In the genomic region with DNA sequence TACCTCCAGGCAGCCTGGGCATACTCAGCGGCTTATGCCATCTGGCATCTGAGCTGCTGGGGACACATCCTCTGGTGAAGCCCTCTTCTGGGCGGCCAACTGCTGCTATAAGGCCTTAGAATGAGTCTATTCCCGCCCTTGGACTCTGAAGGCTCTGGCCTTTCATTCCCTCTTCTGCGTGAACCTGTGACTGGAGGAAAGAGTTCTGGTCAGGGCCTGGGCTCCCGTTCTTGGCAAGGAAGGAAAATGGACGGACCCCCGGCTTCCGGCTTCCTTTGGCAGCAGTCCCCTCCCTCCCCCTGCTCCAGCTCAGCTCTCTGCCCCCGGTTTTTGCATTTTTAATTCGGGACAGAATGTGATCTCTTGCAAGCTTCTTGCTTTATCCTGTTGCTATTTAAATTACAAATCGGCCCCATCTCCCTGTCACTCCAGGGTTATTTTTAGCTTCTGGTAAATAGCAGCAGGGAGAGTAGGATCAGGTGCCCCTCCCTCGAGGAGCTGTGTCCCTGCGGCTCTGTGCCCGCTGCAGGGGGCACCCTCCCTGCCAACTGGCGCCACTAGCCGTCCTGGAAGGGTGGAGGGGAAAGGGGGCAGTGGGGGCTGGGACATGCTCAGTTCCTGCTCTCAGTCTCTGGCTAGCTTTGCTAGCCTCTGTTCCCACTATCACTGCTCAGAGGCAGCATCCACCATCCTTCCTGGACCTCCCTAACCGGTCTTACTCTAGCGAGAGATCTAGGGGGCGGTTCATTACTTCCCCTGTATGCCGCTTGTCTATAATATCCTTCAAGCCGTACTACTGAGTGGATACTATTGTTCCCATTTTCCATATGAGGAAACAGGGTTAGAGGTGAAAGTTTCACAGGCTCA, we compare ENCODE assay signal across 7 mouse cellular contexts. TPM values are rescaled to one million over a fixed set of nuclear protein-coding genes. Genes with fewer than 3 reads are reported as not detected.
DNase-seq lines count a peak whose midpoint lies in the region; ATAC-seq and TF ChIP-seq lines count a peak whose summit lies in the region.

No protein-coding gene starts in this region.

- H3K9ac ChIP-seq in ES-E14 (ENCODE audit: insufficient read depth, low read depth, low read length, poor library complexity, severe bottlenecking): peak overlapping the region; percentile 32; the same call in 1 of the 2 replicates
- 0 out of 2 replicates have a peak overlapping the region, but pooled peaks have one; percentile 9 for H3K9ac ChIP-seq in hindbrain, postnatal 0 days (replicated peaks; ENCODE audit: low read length)
- no peak overlapping the region for H3K9ac ChIP-seq in liver, embryonic 13.5 days

- DNase-seq in ES-E14 (ENCODE audit: low read depth, low spot score): no peak
- peak; percentile 82 for DNase-seq in cerebellum, adult 11 months
- DNase-seq in gastrocnemius, postnatal 10 days: peak; percentile 46
- DNase-seq in hindbrain, postnatal 0 days (ENCODE audit: low spot score): peak; percentile 73
- no peak for DNase-seq in liver, embryonic 13.5 days
- no peak for DNase-seq in thymus, adult 18-20 months

- H3K27ac ChIP-seq in ES-E14 (ENCODE audit: insufficient read depth, low read depth, low read length, poor library complexity, severe bottlenecking): peak overlapping the region; percentile 45; the same call in 1 of the 2 replicates
- peak overlapping the region; percentile 73; the same call in 1 of the 2 replicates for H3K27ac ChIP-seq in hindbrain, postnatal 0 days
- H3K27ac ChIP-seq in liver, embryonic 13.5 days: peak overlapping the region; percentile 63
- H3K27ac ChIP-seq in olfactory bulb, adult 2 months (ENCODE audit: insufficient read depth, low read depth, low read length): peak overlapping the region; percentile 93

- in situ Hi-C loops in ES-E14 (cut with MboI; ENCODE audit: low sequenced_read_pairs in 2 of 2, unreplicated experiment in 2 of 2): no loop called here

- no peak for TF ChIP-seq POLR2A in olfactory bulb, adult 2 months (IDR thresholded peaks at IDR 0.05; ENCODE audit: insufficient read depth, low read depth, low read length)

- H3K4me3 ChIP-seq in ES-E14 (ENCODE audit: insufficient read depth in 1 of 2, low read depth in 1 of 2, low read length in 2 of 2, poor library complexity in 1 of 2, severe bottlenecking in 1 of 2): peak overlapping the region; percentile 18 to 38; a peak in 2 of 4 replicates
- no peak overlapping the region for H3K4me3 ChIP-seq in hindbrain, postnatal 0 days (ENCODE audit: low read length)
- H3K4me3 ChIP-seq in liver, embryonic 13.5 days (replicated peaks): no peak overlapping the region
- H3K4me3 ChIP-seq in olfactory bulb, adult 2 months (ENCODE audit: insufficient read depth, low read depth, low read length): no peak overlapping the region; the same call in 1 of the 2 replicates

- no peaks in the 10 kb centered on the region for H3K27me3 ChIP-seq in hindbrain, postnatal 0 days (ENCODE audit: insufficient read depth, low read length)
- peaks cover 90% of the 10 kb centered on the region for H3K27me3 ChIP-seq in liver, embryonic 13.5 days

- WGBS in hindbrain, postnatal 0 days: 10% methylated on average over 21 of the region's 21 CpGs
- WGBS in liver, embryonic 13.5 days (ENCODE audit: insufficient replicate concordance): 24% methylated on average over 21 of the region's 21 CpGs
- WGBS in olfactory bulb, adult 2 months: 8% methylated on average over 21 of the region's 21 CpGs

- ATAC-seq in hindbrain, postnatal 0 days: peak; percentile 69
- ATAC-seq in liver, embryonic 13.5 days (ENCODE audit: low read depth): peak; percentile 42; the same call in 1 of the 2 replicates

- H3K4me2 ChIP-seq in hindbrain, postnatal 0 days (ENCODE audit: low read depth, low read length): peak overlapping the region; percentile 11; the same call in 1 of the 2 replicates
- H3K4me2 ChIP-seq in liver, embryonic 13.5 days: peak overlapping the region; percentile 10; the same call in 1 of the 2 replicates

- TF ChIP-seq CTCF in hindbrain, postnatal 0 days (IDR thresholded peaks at IDR 0.05; ENCODE audit: low read depth): no peak
- TF ChIP-seq CTCF in olfactory bulb, adult 2 months (IDR thresholded peaks at IDR 0.05; ENCODE audit: insufficient read depth, low read depth, low read length): no peak

- H3K9me3 ChIP-seq in ES-E14 (ENCODE audit: control insufficient read depth, insufficient read depth, low read depth, low read length): no peaks in the 10 kb centered on the region
- H3K9me3 ChIP-seq in hindbrain, postnatal 0 days (ENCODE audit: low read length): no peaks in the 10 kb centered on the region
- no peaks in the 10 kb centered on the region for H3K9me3 ChIP-seq in liver, embryonic 13.5 days (replicated peaks)

- H3K4me1 ChIP-seq in ES-E14 (ENCODE audit: control insufficient read depth in 2 of 2, insufficient read depth in 2 of 2, low read length in 2 of 2, poor library complexity in 1 of 2): peaks cover 3 to 41% of the 10 kb centered on the region in 2 experiments; a peak in 3 of 4 replicates
- peaks cover 12% of the 10 kb centered on the region for H3K4me1 ChIP-seq in hindbrain, postnatal 0 days (ENCODE audit: insufficient read depth, low read length)
- H3K4me1 ChIP-seq in liver, embryonic 13.5 days (replicated peaks): peaks cover 22% of the 10 kb centered on the region
- peaks cover 48% of the 10 kb centered on the region for H3K4me1 ChIP-seq in olfactory bulb, adult 2 months (ENCODE audit: control insufficient read depth, insufficient read depth, low read length)

- no peaks in the 10 kb centered on the region for H3K36me3 ChIP-seq in ES-E14 (ENCODE audit: control insufficient read depth, insufficient read depth, low read length, poor library complexity, severe bottlenecking)
- H3K36me3 ChIP-seq in hindbrain, postnatal 0 days (ENCODE audit: insufficient read depth, low read length): no peaks in the 10 kb centered on the region
- H3K36me3 ChIP-seq in liver, embryonic 13.5 days: no peaks in the 10 kb centered on the region

TF ChIP-seq in ES-E14, 5 proteins besides CTCF, POLR2A, EP300 and RAD21:
- TF ChIP-seq HCFC1 (IDR thresholded peaks at IDR 0.05; ENCODE audit: borderline replicate concordance, insufficient read depth, low read length) (no peak), MAFK (IDR thresholded peaks at IDR 0.05; ENCODE audit: insufficient read depth, low read depth, low read length) (no peak), CHD2 (IDR thresholded peaks at IDR 0.05; ENCODE audit: low read depth, low read length) (no peak), ZNF384 (IDR thresholded peaks at IDR 0.05; ENCODE audit: low read depth, low read length) (no peak), ZC3H11A (IDR thresholded peaks at IDR 0.05; ENCODE audit: borderline replicate concordance, low read depth, low read length) (no peak)

RNA-seq across cellular contexts. Expression of a gene that starts 4.2 kb away (rescaled TPM):
- 47.0 and 59.0 TPM in 2 replicates for total RNA-seq in ES-E14 (2012; rRNA removed)
- 10 to 100 TPM; 60.5 to 84.3 TPM for total RNA-seq in gastrocnemius, postnatal 10 days (2021)
- total RNA-seq in hindbrain, postnatal 0 days (2014; rRNA removed): 150 and 163 TPM in 2 replicates
- polyA plus RNA-seq in hindbrain, postnatal 0 days (2015; fragmentation: Nextera tagmentation; extraction: Ambion mirVana): 40.7 and 41.2 TPM in 2 replicates
- 24.7 and 28.0 TPM in 2 replicates for polyA plus RNA-seq in liver, embryonic 13.5 days (2015; fragmentation: Nextera tagmentation; extraction: Ambion mirVana)
- 328 TPM in 1 of 2 replicates, not detected in the other for polyA plus RNA-seq in olfactory bulb, adult 2 months (2012; ENCODE audit: insufficient read depth, insufficient read length, low replicate concordance, missing spikeins)

RNA-seq across cellular contexts. Expression of a gene that starts 26.0 kb away (rescaled TPM):
- 0.18 and 0.79 TPM in 2 replicates for total RNA-seq in ES-E14 (2012; rRNA removed)
- not detected for total RNA-seq in gastrocnemius, postnatal 10 days (2021)
- total RNA-seq in hindbrain, postnatal 0 days (2014; rRNA removed): not detected in 2 replicates
- 0.08 TPM in 1 of 2 replicates, not detected in the other for polyA plus RNA-seq in hindbrain, postnatal 0 days (2015; fragmentation: Nextera tagmentation; extraction: Ambion mirVana)
- polyA plus RNA-seq in liver, embryonic 13.5 days (2015; fragmentation: Nextera tagmentation; extraction: Ambion mirVana): 0.80 and 0.89 TPM in 2 replicates
- polyA plus RNA-seq in olfactory bulb, adult 2 months (2012; ENCODE audit: insufficient read depth, insufficient read length, low replicate concordance, missing spikeins): not detected in 2 replicates

RNA-seq across cellular contexts. Expression of a gene that starts 39.4 kb away (rescaled TPM):
- 345 and 362 TPM in 2 replicates for total RNA-seq in ES-E14 (2012; rRNA removed)
- 10 to 100 TPM; 43.3 to 55.2 TPM for total RNA-seq in gastrocnemius, postnatal 10 days (2021)
- total RNA-seq in hindbrain, postnatal 0 days (2014; rRNA removed): 54.9 and 78.4 TPM in 2 replicates
- polyA plus RNA-seq in hindbrain, postnatal 0 days (2015; fragmentation: Nextera tagmentation; extraction: Ambion mirVana): 167 and 171 TPM in 2 replicates
- polyA plus RNA-seq in liver, embryonic 13.5 days (2015; fragmentation: Nextera tagmentation; extraction: Ambion mirVana): 50.1 and 52.2 TPM in 2 replicates
- not detected in 2 replicates for polyA plus RNA-seq in olfactory bulb, adult 2 months (2012; ENCODE audit: insufficient read depth, insufficient read length, low replicate concordance, missing spikeins)

RNA-seq across cellular contexts. Expression of a gene that starts 44.4 kb away (rescaled TPM):
- 5.6 and 9.5 TPM in 2 replicates for total RNA-seq in ES-E14 (2012; rRNA removed)
- under 1 TPM in 1 of 2 experiments, not detected in 1; 0.16 TPM for total RNA-seq in gastrocnemius, postnatal 10 days (2021)
- total RNA-seq in hindbrain, postnatal 0 days (2014; rRNA removed): 3.3 and 4.4 TPM in 2 replicates
- polyA plus RNA-seq in hindbrain, postnatal 0 days (2015; fragmentation: Nextera tagmentation; extraction: Ambion mirVana): 0.75 and 0.93 TPM in 2 replicates
- polyA plus RNA-seq in liver, embryonic 13.5 days (2015; fragmentation: Nextera tagmentation; extraction: Ambion mirVana): 0.07 and 0.09 TPM in 2 replicates
- polyA plus RNA-seq in olfactory bulb, adult 2 months (2012; ENCODE audit: insufficient read depth, insufficient read length, low replicate concordance, missing spikeins): not detected in 2 replicates

RNA-seq across cellular contexts. Expression of a gene that starts 52.8 kb away (rescaled TPM):
- 4.4 and 5.4 TPM in 2 replicates for total RNA-seq in ES-E14 (2012; rRNA removed)
- total RNA-seq in gastrocnemius, postnatal 10 days (2021): 10 to 100 TPM; 29.2 to 44.6 TPM
- total RNA-seq in hindbrain, postnatal 0 days (2014; rRNA removed): 3.4 and 3.5 TPM in 2 replicates
- 3.2 and 3.5 TPM in 2 replicates for polyA plus RNA-seq in hindbrain, postnatal 0 days (2015; fragmentation: Nextera tagmentation; extraction: Ambion mirVana)
- 1.1 and 1.4 TPM in 2 replicates for polyA plus RNA-seq in liver, embryonic 13.5 days (2015; fragmentation: Nextera tagmentation; extraction: Ambion mirVana)
- polyA plus RNA-seq in olfactory bulb, adult 2 months (2012; ENCODE audit: insufficient read depth, insufficient read length, low replicate concordance, missing spikeins): not detected in 2 replicates

Comparison
In these comparisons a context has a peak if more than half of its experiments do, and no peak if none do; other contexts are left out.
1. DNase-seq: peak in cerebellum, adult 11 months (single experiment), gastrocnemius, postnatal 10 days (single experiment) and hindbrain, postnatal 0 days (single experiment); none in ES-E14 (single experiment), liver, embryonic 13.5 days (single experiment) and thymus, adult 18-20 months (0 of 2).
2. H3K4me3 ChIP-seq: peak in ES-E14 (2 of 2); none in hindbrain, postnatal 0 days (single experiment), liver, embryonic 13.5 days (single experiment) and olfactory bulb, adult 2 months (single experiment).
3. Peak in every context shown above with its lines, with median percentiles within 50 percentile points of each other: H3K27ac ChIP-seq.